Mouse (Mus musculus): ENCODE results near the gene Hnrnpl. TPM values are rescaled to one million over a fixed set of nuclear protein-coding genes. Genes with fewer than 3 reads are reported as not detected.
A peak's percentile ranks its signal among the peaks of the same experiment; 100 is the strongest.

Gene Hnrnpl
- polyA plus RNA-seq, 1 experiment from 2014 or later = 284 TPM

DNA sequence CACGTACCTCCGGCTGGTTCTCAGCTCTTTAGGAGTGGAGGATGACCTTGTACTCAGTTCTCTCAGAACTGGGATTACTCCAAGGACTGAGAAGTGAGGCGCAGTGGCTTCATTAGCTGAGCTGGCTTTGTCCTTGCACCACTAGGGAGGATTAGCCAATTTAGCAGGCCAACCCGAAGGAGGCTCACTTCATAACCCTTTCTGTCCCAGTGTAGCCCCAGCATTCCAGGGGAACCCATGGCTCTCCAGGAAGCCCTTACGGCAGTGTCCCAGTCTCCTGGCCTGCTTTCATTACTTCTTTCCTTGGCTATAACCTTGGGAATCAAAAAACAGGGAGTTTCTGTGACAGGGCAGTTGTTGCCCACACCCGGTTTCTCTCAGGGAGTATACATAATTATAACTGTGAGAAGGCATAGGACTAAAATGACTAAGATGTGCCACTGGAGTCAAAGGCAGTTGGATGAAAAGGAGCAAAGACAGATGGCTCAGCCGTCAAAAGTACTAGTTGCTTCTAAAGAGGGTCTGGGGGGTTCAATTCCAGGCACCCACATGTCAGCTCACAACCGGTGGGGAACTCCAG is 610 bp upstream of the Hnrnpl start:
- peak overlapping the region; percentile 96 for H3K4me2 ChIP-seq (replicated peaks)
- peak overlapping the region; percentile 100 for H3K27ac ChIP-seq
- peaks cover 9% of the 10 kb centered on the region for H3K36me3 ChIP-seq
- H3K27me3 ChIP-seq = no peaks in the 10 kb centered on the region
- no peak for ATAC-seq (ENCODE audit: low FRiP score, low read depth)
- 32% methylated on average over 7 of the region's 8 CpGs for WGBS
- H3K4me3 ChIP-seq = peak overlapping the region; percentile 73
- H3K9ac ChIP-seq = peak overlapping the region; percentile 92
- peaks cover 34% of the 10 kb centered on the region for H3K4me1 ChIP-seq
- H3K9me3 ChIP-seq = no peaks in the 10 kb centered on the region

GRCm38 (mm10) chr7:28808957-28809393 is 634 bp downstream of the Hnrnpl start:
- peak overlapping the region; percentile 100 for H3K27ac ChIP-seq
- 0% methylated on average over 30 of the region's 32 CpGs for WGBS
- peak overlapping the region; percentile 92 for H3K9ac ChIP-seq
- no peaks in the 10 kb centered on the region for H3K27me3 ChIP-seq
- peak overlapping the region; percentile 96 for H3K4me2 ChIP-seq (replicated peaks)
- H3K4me3 ChIP-seq = peak overlapping the region; percentile 73
- peaks cover 34% of the 10 kb centered on the region for H3K4me1 ChIP-seq
- H3K36me3 ChIP-seq = peaks cover 21% of the 10 kb centered on the region
- H3K9me3 ChIP-seq = no peaks in the 10 kb centered on the region
- peak; percentile 71 for ATAC-seq (ENCODE audit: low FRiP score, low read depth)

DNA sequence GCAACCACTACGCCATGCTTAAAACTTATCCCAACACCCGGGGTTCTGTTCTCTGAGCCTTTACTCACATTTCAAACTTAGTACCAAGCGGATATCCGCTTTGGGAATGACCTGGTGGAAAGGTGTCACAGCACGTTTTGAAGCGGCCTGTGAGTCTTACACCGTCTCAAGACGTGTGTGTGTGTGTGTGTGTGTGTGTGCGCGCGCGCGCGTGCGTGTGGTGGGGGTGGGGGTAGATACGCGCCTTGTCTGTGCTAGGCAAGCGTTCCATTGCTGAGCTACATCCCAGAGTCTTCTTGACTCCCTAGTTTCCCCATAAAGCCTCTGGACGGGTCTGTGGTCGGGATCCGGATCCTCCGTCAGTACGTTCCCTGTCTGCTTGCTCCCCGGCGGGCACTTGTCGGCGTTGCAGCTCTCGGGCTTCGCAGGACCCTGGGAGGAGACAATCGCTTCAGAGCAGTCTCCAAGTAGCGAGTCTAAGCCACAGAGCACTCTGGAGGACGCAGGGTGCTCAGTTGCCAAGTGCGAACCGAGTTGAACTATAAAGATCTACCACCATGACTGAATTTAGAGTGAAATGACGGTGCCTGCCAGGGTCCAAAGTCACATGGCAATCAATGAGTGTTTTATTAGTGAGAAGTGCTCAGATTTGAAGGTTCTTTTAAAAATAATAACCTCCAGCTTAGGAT is 1.2 kb downstream of the Hnrnpl start:
- peak overlapping the region; percentile 73 for H3K4me3 ChIP-seq
- ATAC-seq (ENCODE audit: low FRiP score, low read depth) = peak; percentile 21
- H3K4me2 ChIP-seq (replicated peaks) = peak overlapping the region; percentile 96
- peaks cover 37% of the 10 kb centered on the region for H3K4me1 ChIP-seq
- peak overlapping the region; percentile 100 for H3K27ac ChIP-seq
- peak overlapping the region; percentile 92 for H3K9ac ChIP-seq
- peaks cover 27% of the 10 kb centered on the region for H3K36me3 ChIP-seq
- no peaks in the 10 kb centered on the region for H3K9me3 ChIP-seq
- H3K27me3 ChIP-seq = no peaks in the 10 kb centered on the region
- 0% methylated on average over 35 of the region's 35 CpGs for WGBS

DNA sequence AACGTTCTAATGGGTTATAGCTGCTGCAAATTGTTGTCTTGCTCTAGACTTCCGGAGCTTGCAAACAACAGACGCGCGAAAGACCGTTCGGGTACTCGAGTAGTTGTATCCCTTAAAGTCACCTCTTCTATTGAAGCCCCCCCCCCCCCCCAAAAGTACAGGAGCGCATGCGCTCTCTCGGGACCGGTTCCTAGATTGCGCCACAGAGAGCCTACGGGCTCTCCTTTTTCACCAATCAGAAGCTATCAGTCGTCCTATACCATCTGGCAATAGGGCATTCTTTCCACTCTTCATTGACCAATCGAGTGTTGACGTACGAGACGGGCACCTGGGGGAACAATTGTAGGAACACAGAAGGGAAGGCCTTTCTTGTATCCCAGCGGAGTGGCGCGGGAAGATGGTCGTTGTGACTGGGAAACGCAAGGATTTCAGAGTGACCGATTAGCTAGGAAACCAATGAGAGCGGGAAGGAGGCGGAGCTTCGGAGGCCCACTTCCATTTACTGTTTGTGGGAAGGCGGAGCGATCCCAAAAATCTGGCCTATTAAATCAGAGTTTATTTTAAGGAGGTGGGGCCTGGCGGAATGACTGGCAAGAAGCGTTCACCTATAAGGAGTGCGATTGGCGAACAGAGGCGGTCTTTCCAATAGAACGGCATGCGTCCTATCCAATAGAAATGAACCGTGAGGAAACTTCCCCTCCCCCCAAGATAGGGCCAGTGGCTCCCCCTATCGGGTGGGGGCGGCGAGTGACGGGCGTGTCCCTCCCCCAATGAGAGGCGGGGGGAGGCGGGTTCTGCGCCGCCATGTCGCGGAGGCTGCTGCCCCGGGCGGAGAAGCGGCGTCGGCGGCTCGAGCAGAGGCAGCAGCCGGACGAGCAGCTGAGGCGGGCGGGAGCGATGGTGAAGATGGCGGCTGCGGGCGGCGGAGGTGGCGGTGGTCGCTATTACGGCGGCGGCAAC is 2.0 kb downstream of the Hnrnpl start:
- Histone ChIP-seq H3K36me3 (peaks cover 35% of the 10 kb centered on the region), H3K9ac (peak overlapping the region; percentile 92), H3K27ac (peak overlapping the region; percentile 100), H3K4me3 (peak overlapping the region; percentile 75), H3K27me3 (no peaks in the 10 kb centered on the region), H3K4me1 (peaks cover 45% of the 10 kb centered on the region), H3K4me2 (replicated peaks) (peak overlapping the region; percentile 96), H3K9me3 (no peaks in the 10 kb centered on the region)
- under 1% methylated on average over 68 of the region's 70 CpGs for WGBS
- peak; percentile 91 for ATAC-seq (ENCODE audit: low FRiP score, low read depth)

DNA sequence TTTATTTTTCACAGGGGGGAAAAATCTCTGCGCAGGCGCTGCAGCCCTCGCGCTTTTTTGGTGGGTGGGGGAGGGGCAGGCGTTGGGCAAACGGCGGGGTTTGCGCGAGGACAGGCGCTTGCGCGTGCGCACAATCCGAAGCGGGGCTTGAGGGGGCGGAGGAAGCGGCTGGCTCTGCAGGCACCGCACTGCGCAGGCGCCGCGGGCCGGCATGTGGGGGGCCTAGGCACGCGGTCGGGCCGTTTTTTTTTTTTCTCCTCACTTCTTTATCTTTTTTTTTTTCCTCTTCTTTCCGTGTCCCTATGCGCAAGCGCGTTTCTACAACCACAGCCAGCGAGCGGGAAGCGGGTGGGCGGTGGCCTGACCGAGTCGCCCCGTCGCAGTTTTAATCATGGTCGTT is 2.9 kb downstream of the Hnrnpl start:
- WGBS = under 1% methylated on average over 40 of the region's 40 CpGs
- H3K4me2 ChIP-seq (replicated peaks) = peak overlapping the region; percentile 90
- ATAC-seq (ENCODE audit: low FRiP score, low read depth) = no peak
- peaks cover 44% of the 10 kb centered on the region for H3K36me3 ChIP-seq
- peak overlapping the region; percentile 75 for H3K4me3 ChIP-seq
- H3K27ac ChIP-seq = peak overlapping the region; percentile 97
- peaks cover 53% of the 10 kb centered on the region for H3K4me1 ChIP-seq
- H3K9me3 ChIP-seq = no peaks in the 10 kb centered on the region
- peak overlapping the region; percentile 91 for H3K9ac ChIP-seq
- no peaks in the 10 kb centered on the region for H3K27me3 ChIP-seq

DNA sequence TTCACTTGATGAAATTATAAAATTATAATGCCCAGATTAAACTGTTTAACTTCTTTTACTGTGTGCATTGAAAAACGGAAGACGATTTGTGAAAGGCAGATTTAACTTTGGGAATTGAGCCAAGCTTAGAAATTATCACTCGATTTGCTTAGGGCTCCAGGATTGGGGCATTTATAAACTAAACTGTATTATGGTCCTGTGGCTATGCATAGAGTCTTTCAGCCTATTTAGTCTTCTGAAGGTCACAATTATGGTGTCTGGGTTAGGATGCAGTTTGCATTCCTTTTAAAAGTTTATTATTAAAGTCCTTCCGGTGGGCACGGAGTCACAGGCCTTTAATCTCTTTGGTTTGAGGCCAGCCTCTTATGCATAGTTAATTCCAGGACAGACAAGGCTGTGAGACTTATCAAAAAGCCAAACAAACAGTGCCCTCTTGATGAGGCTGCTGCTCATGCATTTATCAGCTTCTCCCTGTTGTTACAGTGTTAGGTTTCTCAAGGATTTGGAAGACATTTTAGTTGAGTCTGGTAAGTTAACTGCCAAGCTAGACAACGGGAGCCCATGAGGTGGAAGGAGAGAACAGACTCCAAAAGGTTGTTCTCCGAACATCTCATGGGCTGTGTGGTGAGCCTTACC is 3.4 kb downstream of the Hnrnpl start:
- peak overlapping the region; percentile 91 for H3K9ac ChIP-seq
- 9% methylated on average over 7 of the region's 7 CpGs for WGBS
- peak overlapping the region; percentile 75 for H3K4me3 ChIP-seq
- peaks cover 49% of the 10 kb centered on the region for H3K36me3 ChIP-seq
- no peak for ATAC-seq (ENCODE audit: low FRiP score, low read depth)
- H3K4me2 ChIP-seq (replicated peaks) = peak overlapping the region; percentile 90
- H3K27ac ChIP-seq = peak overlapping the region; percentile 97; the same call in 1 of the 2 replicates
- peaks cover 58% of the 10 kb centered on the region for H3K4me1 ChIP-seq
- H3K9me3 ChIP-seq = no peaks in the 10 kb centered on the region
- H3K27me3 ChIP-seq = no peaks in the 10 kb centered on the region

- peaks cover 65% of the 10 kb centered on the region for H3K4me1 ChIP-seq
- 77% methylated on average over 4 of the region's 4 CpGs for WGBS
- H3K9me3 ChIP-seq = no peaks in the 10 kb centered on the region
- H3K27me3 ChIP-seq = no peaks in the 10 kb centered on the region
- H3K4me3 ChIP-seq = peak overlapping the region; percentile 75
- ATAC-seq (ENCODE audit: low FRiP score, low read depth) = no peak
- H3K36me3 ChIP-seq = peaks cover 56% of the 10 kb centered on the region
- no peak overlapping the region for H3K27ac ChIP-seq
- peak overlapping the region; percentile 91 for H3K9ac ChIP-seq
- peak overlapping the region; percentile 90 for H3K4me2 ChIP-seq (replicated peaks)
Measured at GRCm38 (mm10) chr7:28812436-28812835, 4.1 kb downstream of the Hnrnpl start.

DNA sequence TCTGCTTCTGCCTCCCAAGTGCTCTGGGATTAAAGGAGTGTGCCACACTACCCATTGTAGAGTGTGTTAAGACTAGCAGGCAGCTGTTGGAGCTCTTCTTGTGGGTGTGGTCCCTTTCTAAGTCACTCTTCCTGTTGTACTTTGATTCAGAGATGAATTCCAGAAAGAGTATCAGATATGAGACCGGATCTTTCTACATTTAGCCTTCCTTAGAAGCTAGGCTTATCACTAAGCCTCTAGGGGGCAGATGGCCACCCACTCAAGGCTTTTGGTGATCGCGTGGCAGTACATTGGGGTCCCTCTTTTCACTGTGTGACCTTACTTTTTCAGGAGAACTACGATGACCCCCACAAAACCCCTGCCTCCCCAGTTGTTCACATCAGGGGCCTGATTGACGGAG is 4.6 kb downstream of the Hnrnpl start:
- no peak for ATAC-seq (ENCODE audit: low FRiP score, low read depth)
- Histone ChIP-seq H3K4me3 (peak overlapping the region; percentile 75), H3K9ac (peak overlapping the region; percentile 91), H3K4me1 (peaks cover 65% of the 10 kb centered on the region), H3K27me3 (no peaks in the 10 kb centered on the region), H3K27ac (no peak overlapping the region), H3K36me3 (peaks cover 61% of the 10 kb centered on the region), H3K9me3 (no peaks in the 10 kb centered on the region), H3K4me2 (replicated peaks) (peak overlapping the region; percentile 90)
- WGBS = 87% methylated on average over 5 of the region's 5 CpGs

- H3K27me3 ChIP-seq = no peaks in the 10 kb centered on the region
- WGBS = 91% methylated on average over 5 of the region's 5 CpGs
- H3K4me3 ChIP-seq = no peak overlapping the region
- no peak overlapping the region for H3K4me2 ChIP-seq (replicated peaks)
- no peaks in the 10 kb centered on the region for H3K9me3 ChIP-seq
- no peak for ATAC-seq (ENCODE audit: low FRiP score, low read depth)
- 0 out of 2 replicates have a peak overlapping the region, but pooled peaks have one; percentile 25 for H3K9ac ChIP-seq
- peaks cover 62% of the 10 kb centered on the region for H3K4me1 ChIP-seq
- no peak overlapping the region for H3K27ac ChIP-seq
- H3K36me3 ChIP-seq = peaks cover 76% of the 10 kb centered on the region
Measured at GRCm38 (mm10) chr7:28814306-28815034, 6.1 kb downstream of the Hnrnpl start.

- H3K9me3 ChIP-seq = no peaks in the 10 kb centered on the region
- WGBS = 94% methylated on average over 9 of the region's 9 CpGs
- H3K27ac ChIP-seq = no peak overlapping the region
- H3K4me3 ChIP-seq = no peak overlapping the region
- H3K27me3 ChIP-seq = no peaks in the 10 kb centered on the region
- no peak for ATAC-seq (ENCODE audit: low FRiP score, low read depth)
- peaks cover 83% of the 10 kb centered on the region for H3K36me3 ChIP-seq
- H3K4me1 ChIP-seq = peaks cover 63% of the 10 kb centered on the region
- 0 out of 2 replicates have a peak overlapping the region, but pooled peaks have one; percentile 25 for H3K9ac ChIP-seq
- no peak overlapping the region for H3K4me2 ChIP-seq (replicated peaks)
Measured at GRCm38 (mm10) chr7:28815230-28815629, 6.9 kb downstream of the Hnrnpl start.

GRCm38 (mm10) chr7:28816201-28816600 is 7.9 kb downstream of the Hnrnpl start:
- 91% methylated on average over 9 of the region's 9 CpGs for WGBS
- H3K4me3 ChIP-seq = no peak overlapping the region
- H3K4me2 ChIP-seq (replicated peaks) = no peak overlapping the region
- ATAC-seq (ENCODE audit: low FRiP score, low read depth) = no peak
- no peaks in the 10 kb centered on the region for H3K9me3 ChIP-seq
- H3K36me3 ChIP-seq = peaks cover 93% of the 10 kb centered on the region
- H3K27me3 ChIP-seq = no peaks in the 10 kb centered on the region
- H3K27ac ChIP-seq = no peak overlapping the region
- peaks cover 64% of the 10 kb centered on the region for H3K4me1 ChIP-seq
- 0 out of 2 replicates have a peak overlapping the region, but pooled peaks have one; percentile 1 for H3K9ac ChIP-seq

All from limb, embryonic 13.5 days (tissue).